Mouse (Mus musculus) C3H10T1/2 (cell line): ENCODE results near the gene Mtfr2. TPM values are rescaled to one million over a fixed set of nuclear protein-coding genes. Genes with fewer than 3 reads are reported as not detected.

Experiments
- polyA plus RNA-seq, 2 experiments: library from polyadenylated mRNA; unstranded; fragments of >200 nt; fragmentation: generic; extraction: Trizol; gene quantifications; one replicate each; pipeline ENCODE4 v1.2.1; 2012; ENCODE audit warnings: missing spikeins in 2 of 2

Mtfr2 gene
- 1 to 10 TPM in 1 of 2 experiments, under 1 TPM in 1; 0.89 to 4.7 TPM for polyA plus RNA-seq

DNA sequence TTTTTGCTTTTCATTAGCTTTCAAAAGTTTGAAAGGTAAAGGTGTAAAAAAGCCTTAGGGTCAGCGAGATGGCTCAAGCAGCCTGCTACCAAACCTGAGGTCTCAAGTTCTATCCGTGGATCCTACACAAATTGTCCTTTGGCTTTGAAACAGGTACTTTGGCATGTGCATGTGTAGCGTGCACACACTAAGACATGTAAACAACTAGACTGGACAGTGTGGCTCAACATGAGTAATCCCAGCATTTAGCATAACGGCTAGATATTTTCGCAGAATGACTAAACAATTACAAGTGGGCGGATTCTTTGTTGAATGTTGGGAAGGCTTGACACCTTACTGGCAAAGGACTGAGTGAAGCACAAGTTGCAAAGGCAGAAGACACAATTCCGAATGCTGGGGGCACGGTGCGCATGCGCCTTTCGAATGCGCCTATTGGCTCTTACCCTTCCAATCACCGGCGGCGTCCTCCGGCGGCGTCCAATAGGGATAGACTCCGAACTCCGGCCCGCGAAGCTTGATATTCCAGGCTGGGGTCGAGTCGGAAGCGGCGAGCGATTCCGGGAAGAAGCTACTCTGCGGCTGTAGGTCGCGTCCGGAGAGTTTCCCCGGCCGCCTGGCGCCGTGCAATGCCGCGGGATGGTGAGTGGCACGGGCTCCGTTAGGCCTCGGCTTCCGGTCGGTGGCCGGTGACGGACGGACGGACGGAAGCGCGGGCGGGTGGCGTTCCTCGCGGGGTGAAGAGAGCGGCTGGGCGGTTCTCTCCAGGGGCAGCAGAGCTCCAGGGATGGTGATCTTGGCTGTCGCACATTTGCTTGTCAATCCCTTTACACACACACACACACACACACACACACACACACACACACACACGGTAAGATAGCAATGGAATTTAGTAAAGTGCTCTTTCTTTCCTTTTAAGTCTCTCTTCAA lies at the start of gene Mtfr2:
Mtfr2 (plus strand) TSS at position 486 of the 930 bp plus-strand sequence.

DNA sequence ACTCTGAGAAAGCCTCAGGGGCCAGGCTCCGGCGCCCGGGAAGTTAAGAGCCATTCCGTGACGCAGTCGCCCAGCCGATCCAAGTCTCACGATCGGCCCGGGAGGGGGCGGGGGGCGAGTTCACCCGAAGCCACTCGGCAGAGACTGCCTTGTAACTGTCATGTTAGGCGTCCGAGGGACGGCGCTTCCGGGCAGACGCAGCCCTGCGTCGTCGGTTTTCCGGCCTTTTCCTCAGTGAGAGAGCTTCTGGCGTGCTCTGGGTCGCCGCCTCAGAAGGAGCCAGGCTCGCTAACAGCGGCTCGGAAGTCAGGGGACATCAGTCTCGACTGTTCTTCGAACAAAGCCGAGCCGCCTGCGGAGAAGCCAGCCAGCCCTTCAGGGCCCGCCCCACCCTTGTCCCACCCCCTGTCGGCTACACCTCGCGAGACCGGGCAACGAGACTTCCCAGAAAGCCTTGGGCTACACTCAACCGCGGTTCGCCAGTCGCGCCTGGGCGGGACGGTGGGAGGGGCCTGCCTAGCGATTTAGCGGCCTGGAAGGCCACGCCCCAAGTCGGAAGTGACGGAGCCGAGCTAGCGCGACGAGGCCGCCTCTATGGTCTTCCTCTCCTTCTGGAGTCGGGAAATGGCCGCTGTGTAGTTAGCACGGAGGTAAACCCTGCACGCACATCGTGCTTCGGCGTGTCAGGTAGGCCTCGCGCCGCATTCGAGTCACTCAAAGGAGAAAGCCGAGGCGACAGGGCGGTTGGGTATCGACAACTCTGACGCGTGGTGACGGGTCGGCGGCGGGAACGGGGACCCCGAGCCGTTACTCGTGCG lies 35.4 kb upstream of the Mtfr2 start, which contains the start of gene Bclaf1:
Bclaf1 (plus strand) TSS at position 552 of the 818 bp plus-strand sequence.

Other genes starting within 250 kb of the Mtfr2 start
- gene Map7, start 199.3 kb upstream of the Mtfr2 start, polyA plus RNA-seq, result under 1 TPM in 1 of 2 experiments, not detected in 1; 0.05 TPM
- 10 to 100 TPM in 1 of 2 experiments, 1 to 10 TPM in 1; 3.3 to 13.5 TPM for gene Bclaf1, start 35.3 kb upstream of the Mtfr2 start, polyA plus RNA-seq